Mouse (Mus musculus) ovary, adult 2 months (tissue): ENCODE data around the gene Asb8. TPM values are rescaled to one million over a fixed set of nuclear protein-coding genes. Genes with fewer than 3 reads are reported as not detected.

Experiments used
- polyA plus RNA-seq: library from polyadenylated mRNA; depleted of rRNA; stranded (reverse); fragments of >200 nt; gene quantifications from 2 replicates; pipeline ENCODE4 v1.2.3, GENCODE M21; 2012; rRNA removed

Asb8 gene
- 30.3 and 44.8 TPM in 2 replicates for polyA plus RNA-seq

GRCm38 (mm10) chr15:98165525-98165924 is at the start of gene Asb8:
Asb8 (minus strand) TSS chr15:98165625.

GRCm38 (mm10) chr15:98195442-98195841 is 30.0 kb upstream of the Asb8 start, which contains the start of gene Olfr288:
Olfr288 (minus strand) TSS chr15:98195542.

GRCm38 (mm10) chr15:98166963-98167644 is 1.7 kb upstream of the Asb8 start, which contains the start of gene Ccdc184:
Ccdc184 (plus strand) TSS chr15:98167158.

GRCm38 (mm10) chr15:98093121-98094011 is 72.1 kb downstream of the Asb8 start, which contains the start of gene Senp1:
Senp1 (minus strand) TSS chr15:98093744.

GRCm38 (mm10) chr15:98092372-98093120 is 72.9 kb downstream of the Asb8 start, which contains the start of gene Pfkm:
Pfkm (plus strand) TSS chr15:98092589.

Other genes with a start within 250 kb of the Asb8 start
- 45.0 and 67.8 TPM in 2 replicates for gene Tmem106c, start 201.4 kb downstream of the Asb8 start, polyA plus RNA-seq
- 0.08 TPM in 1 of 2 replicates, not detected in the other for gene Col2a1, start 160.9 kb downstream of the Asb8 start, polyA plus RNA-seq
- 33.9 and 41.1 TPM in 2 replicates for gene Pfkm, start 73.0 kb downstream of the Asb8 start, polyA plus RNA-seq
- gene Senp1, start 71.9 kb downstream of the Asb8 start, polyA plus RNA-seq, result 8.7 and 9.9 TPM in 2 replicates
- gene Ccdc184, start 1.5 kb upstream of the Asb8 start, polyA plus RNA-seq, result 4.9 and 5.2 TPM in 2 replicates
- 0.66 and 1.4 TPM in 2 replicates for gene Olfr288, start 29.9 kb upstream of the Asb8 start, polyA plus RNA-seq
- not detected in 2 replicates for gene Gm44579, start 55.4 kb upstream of the Asb8 start, polyA plus RNA-seq
- gene Olfr287, start 55.4 kb upstream of the Asb8 start, polyA plus RNA-seq, result 0.24 and 0.88 TPM in 2 replicates
- not detected in 2 replicates for gene Olfr286, start 68.8 kb upstream of the Asb8 start, polyA plus RNA-seq
- not detected in 2 replicates for gene H1fnt, start 91.7 kb upstream of the Asb8 start, polyA plus RNA-seq
- gene Zfp641, start 130.5 kb upstream of the Asb8 start, polyA plus RNA-seq, result 2.1 and 2.3 TPM in 2 replicates
- gene Olfr285, start 151.7 kb upstream of the Asb8 start, polyA plus RNA-seq, result not detected in 2 replicates
- gene Olfr284, start 175.4 kb upstream of the Asb8 start, polyA plus RNA-seq, result not detected in 2 replicates
- not detected in 2 replicates for gene Olfr283, start 215.3 kb upstream of the Asb8 start, polyA plus RNA-seq